Mouse (Mus musculus) ES-E14 (cell line): ENCODE measurements at regions not wholly inside any gene's neighbourhood (a gene's known extent, or its start where the extent isn't known, plus 50 kb on each side); places are given as distances from the start of the nearest gene placed in this dataset.

Experiments used
- DNase-seq: peaks from one replicate; pipeline ENCODE4 v3.0.0-alpha.2; 2013; ENCODE audit warnings: low read depth, low spot score
- H3K27ac ChIP-seq: 2 replicates; pipeline ENCODE4 v1.5.1; 2012; ENCODE audit warnings: low read depth, mild to moderate bottlenecking, low read length, moderate library complexity, mixed read lengths; ENCODE audit not compliant: poor library complexity, insufficient read depth, severe bottlenecking
- H3K36me3 ChIP-seq: 2 replicates; pipeline ENCODE4 v1.6.1; 2012; ENCODE audit warnings: mild to moderate bottlenecking, low read length, moderate library complexity, mixed read lengths; ENCODE audit not compliant: control insufficient read depth, poor library complexity, insufficient read depth, severe bottlenecking
- H3K4me1 ChIP-seq, 2 experiments: fragments of 150-350 bp in 1 of 2; sonication (generic) in 1 of 2; 2 replicates each; pipeline ENCODE4 v1.6.1; 2012; ENCODE audit warnings: low read length in 2 of 2, mild to moderate bottlenecking in 1 of 2, mixed read lengths in 1 of 2; ENCODE audit not compliant: control insufficient read depth in 2 of 2, insufficient read depth in 2 of 2, poor library complexity in 1 of 2
- H3K4me3 ChIP-seq, 2 experiments: fragments of 150-350 bp in 1 of 2; sonication (generic) in 1 of 2; 2 replicates each; pipeline ENCODE4 v1.5.1; 2012; ENCODE audit warnings: low read length in 2 of 2, low read depth in 1 of 2, mild to moderate bottlenecking in 1 of 2, mixed read lengths in 1 of 2; ENCODE audit not compliant: insufficient read depth in 1 of 2, poor library complexity in 1 of 2, severe bottlenecking in 1 of 2
- H3K9ac ChIP-seq: 2 replicates; pipeline ENCODE4 v1.6.1; 2012; ENCODE audit warnings: low read depth, mild to moderate bottlenecking, low read length, mixed read lengths; ENCODE audit not compliant: poor library complexity, insufficient read depth, severe bottlenecking
- H3K9me3 ChIP-seq: fragments of 150-350 bp; sonication (generic); 2 replicates; pipeline ENCODE4 v1.6.1; 2012; ENCODE audit warnings: low read depth, mild to moderate bottlenecking, low read length; ENCODE audit not compliant: control insufficient read depth, insufficient read depth
- CHD2 ChIP-seq: IDR thresholded peaks from 2 replicates; pipeline ENCODE4 v1.6.1; 2014; ENCODE audit warnings: mild to moderate bottlenecking, low read depth, low read length, inconsistent platforms
- HCFC1 ChIP-seq: IDR thresholded peaks from 2 replicates; pipeline ENCODE4 v1.6.1; 2012; ENCODE audit warnings: low read length, inconsistent platforms, borderline replicate concordance; ENCODE audit not compliant: insufficient read depth
- MAFK ChIP-seq: IDR thresholded peaks from 2 replicates; pipeline ENCODE4 v1.6.1; 2014; ENCODE audit warnings: mild to moderate bottlenecking, low read depth, low read length, inconsistent platforms; ENCODE audit not compliant: insufficient read depth
- ZC3H11A ChIP-seq: IDR thresholded peaks from 2 replicates; pipeline ENCODE4 v1.6.1; 2012; ENCODE audit warnings: low read depth, mild to moderate bottlenecking, inconsistent platforms, low read length, borderline replicate concordance
- ZNF384 ChIP-seq: IDR thresholded peaks from 2 replicates; pipeline ENCODE4 v1.6.1; 2012; ENCODE audit warnings: low read depth, low read length, inconsistent platforms
- in situ Hi-C, 2 experiments: fragments of 600-800 bp; cut with MboI; formaldehyde crosslinking; loops; one replicate each; pipeline ENCODE4 v1.15.1; 2025; ENCODE audit warnings: low sequenced_read_pairs in 2 of 2, inconsistent platforms in 1 of 2; ENCODE audit not compliant: unreplicated experiment in 2 of 2

DNA sequence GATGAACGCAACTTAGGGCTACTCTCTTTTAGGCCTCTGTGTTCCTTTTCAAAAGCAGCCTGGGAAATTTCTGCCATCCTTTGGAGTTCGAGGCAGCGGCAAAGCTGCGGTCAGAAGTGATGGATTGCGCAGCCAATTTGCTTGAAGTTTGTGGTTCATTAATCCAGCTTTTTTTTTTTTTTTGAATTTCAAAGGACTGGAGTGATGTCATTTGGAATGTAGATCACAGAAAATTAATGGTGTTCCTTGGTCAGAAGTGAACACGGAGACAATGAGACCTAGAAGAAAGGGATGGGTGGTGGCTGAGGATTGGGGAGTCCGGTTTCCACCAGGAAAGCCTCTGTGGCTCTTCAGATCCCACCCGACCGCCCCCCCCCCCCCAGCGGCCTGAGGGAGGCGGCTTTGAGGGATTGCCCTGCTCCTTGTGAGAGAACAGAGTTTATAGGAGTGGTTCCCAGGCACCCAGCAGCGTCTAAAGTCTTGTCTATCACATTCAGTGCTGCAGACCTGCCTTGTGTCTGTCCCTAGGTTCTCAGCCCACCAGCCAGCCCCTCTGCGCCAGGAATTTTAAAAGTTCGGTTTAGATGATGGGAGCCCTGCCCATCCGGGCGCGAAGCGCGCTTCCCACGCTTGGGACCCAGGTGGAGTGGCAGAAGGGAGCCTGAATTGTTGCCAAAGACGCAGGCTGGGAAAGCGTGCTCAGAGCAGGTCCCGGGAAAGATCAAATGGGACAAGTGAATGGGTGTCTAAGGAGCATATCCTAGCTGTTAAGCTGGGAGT is 135.1 kb downstream of the Klhl25 start:
- no peak overlapping the region for H3K4me3 ChIP-seq
- no peaks in the 10 kb centered on the region for H3K9me3 ChIP-seq
- TF ChIP-seq MAFK, result no peak
- DNase-seq, result peak; percentile 11
- no peaks in the 10 kb centered on the region for H3K4me1 ChIP-seq
- H3K27ac ChIP-seq, result no peak overlapping the region
- in situ Hi-C loops, result no loop called here
- H3K36me3 ChIP-seq, result no peaks in the 10 kb centered on the region
- no peak overlapping the region for H3K9ac ChIP-seq

DNA sequence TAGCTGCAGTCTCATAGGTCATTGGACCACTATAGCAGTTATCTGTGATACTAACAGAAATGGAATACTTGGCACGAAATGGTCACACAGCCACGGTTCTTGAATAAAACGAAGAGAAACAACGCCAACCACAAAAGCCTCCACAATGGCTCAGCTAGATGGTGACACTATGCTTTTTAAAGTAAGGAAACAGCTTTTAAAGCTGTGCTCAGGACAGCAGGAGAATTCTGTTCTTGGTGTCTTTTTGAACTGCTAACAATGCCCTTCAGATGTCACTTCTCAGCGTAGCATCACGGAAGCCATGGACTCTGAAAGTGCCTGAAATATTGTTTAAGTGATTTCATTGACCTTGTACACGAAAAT is 135.7 kb downstream of the Klhl25 start:
- H3K9ac ChIP-seq, result no peak overlapping the region
- H3K4me3 ChIP-seq, result no peak overlapping the region
- no peak for TF ChIP-seq ZC3H11A
- TF ChIP-seq CHD2, result no peak
- no peak for TF ChIP-seq ZNF384
- no peak for TF ChIP-seq MAFK
- no peak for TF ChIP-seq HCFC1
- H3K4me1 ChIP-seq, result no peaks in the 10 kb centered on the region
- H3K27ac ChIP-seq, result no peak overlapping the region
- in situ Hi-C loops, result no loop called here
- no peaks in the 10 kb centered on the region for H3K9me3 ChIP-seq
- H3K36me3 ChIP-seq, result no peaks in the 10 kb centered on the region
- DNase-seq, result no peak

DNA sequence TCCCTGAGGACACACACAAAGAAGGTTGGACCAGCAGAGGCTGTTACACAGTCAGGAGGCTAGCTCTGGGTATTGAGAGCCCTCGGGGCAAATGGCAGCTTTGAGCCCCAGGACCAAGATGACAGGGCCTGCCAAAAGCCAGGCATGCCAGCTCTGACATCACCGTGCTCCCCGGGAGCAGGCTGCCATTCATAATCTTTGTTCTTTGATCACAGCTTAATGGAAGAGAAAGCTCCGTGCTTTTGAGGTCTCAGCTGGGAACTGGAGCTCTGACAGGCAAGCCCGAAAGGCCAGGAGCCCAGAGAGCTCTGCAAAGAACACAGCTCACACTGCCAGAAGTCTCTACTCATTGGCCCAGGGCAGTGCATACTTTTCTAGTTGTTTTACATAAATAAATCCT is 150.7 kb downstream of the Klhl25 start:
- no peak overlapping the region for H3K9ac ChIP-seq
- no peak overlapping the region for H3K27ac ChIP-seq
- H3K4me3 ChIP-seq, result no peak overlapping the region
- no peaks in the 10 kb centered on the region for H3K9me3 ChIP-seq
- in situ Hi-C loops, result no loop called here
- TF ChIP-seq ZNF384, result no peak
- H3K36me3 ChIP-seq, result no peaks in the 10 kb centered on the region
- no peak for DNase-seq
- no peaks in the 10 kb centered on the region; a peak in 1 of 4 replicates for H3K4me1 ChIP-seq

DNA sequence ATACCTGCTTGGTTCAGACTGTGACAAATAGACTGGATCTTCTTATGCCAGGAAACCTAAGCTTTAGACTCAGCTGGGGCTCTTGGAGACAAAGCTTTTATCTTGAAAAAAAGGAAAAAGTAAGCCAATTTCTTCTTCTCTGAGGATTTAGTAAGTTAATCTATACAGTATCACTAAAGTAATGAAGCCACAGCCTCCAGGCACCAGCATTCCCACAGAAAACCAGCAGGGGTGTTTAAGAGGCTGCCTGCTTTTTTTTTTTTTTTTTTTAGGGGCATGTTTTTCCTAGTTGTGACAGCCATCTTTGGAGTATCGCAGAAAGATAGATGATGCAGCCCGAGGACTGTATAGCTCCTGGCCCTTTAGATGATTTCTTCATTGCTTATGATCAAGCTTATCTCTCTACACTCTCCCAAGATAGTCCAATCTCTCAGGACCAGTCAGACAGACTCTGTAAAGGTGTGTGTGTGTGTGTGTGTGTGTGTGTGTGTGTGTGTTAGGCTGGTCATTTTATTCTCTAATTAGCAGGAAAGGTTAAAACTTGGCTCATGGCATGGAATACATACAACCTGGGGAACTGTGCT is 151.3 kb downstream of the Klhl25 start:
- H3K4me3 ChIP-seq, result no peak overlapping the region
- in situ Hi-C loops, result no loop called here
- no peak for DNase-seq
- no peak for TF ChIP-seq CHD2
- no peak for TF ChIP-seq ZC3H11A
- no peak for TF ChIP-seq MAFK
- TF ChIP-seq HCFC1, result no peak
- TF ChIP-seq ZNF384, result peak; percentile 85
- no peak overlapping the region for H3K27ac ChIP-seq
- H3K36me3 ChIP-seq, result no peaks in the 10 kb centered on the region
- H3K9ac ChIP-seq, result no peak overlapping the region
- no peaks in the 10 kb centered on the region for H3K9me3 ChIP-seq
- H3K4me1 ChIP-seq, result no peaks in the 10 kb centered on the region; a peak in 1 of 4 replicates

DNA sequence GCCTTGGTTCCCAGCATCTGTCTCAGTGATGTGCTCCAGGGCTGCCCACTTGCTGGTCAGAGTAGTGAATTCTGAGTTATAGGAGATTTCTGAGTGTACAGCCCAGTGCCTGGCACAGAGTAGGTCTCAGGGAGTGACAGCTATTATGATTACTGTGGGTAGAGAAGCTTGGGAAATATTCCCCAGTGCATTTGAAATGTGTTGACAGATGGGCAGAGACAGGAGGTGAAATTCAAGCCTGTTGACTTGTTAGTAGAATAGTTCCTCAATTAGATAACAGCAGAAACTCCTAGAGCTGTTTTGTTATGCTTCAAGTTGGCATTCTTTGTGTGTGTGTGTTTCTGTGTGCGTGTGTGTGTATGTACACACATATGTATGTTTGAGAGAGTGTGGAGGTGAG is 152.9 kb downstream of the Klhl25 start:
- H3K9ac ChIP-seq, result no peak overlapping the region
- H3K36me3 ChIP-seq, result no peaks in the 10 kb centered on the region
- in situ Hi-C loops, result no loop called here
- no peaks in the 10 kb centered on the region for H3K9me3 ChIP-seq
- H3K27ac ChIP-seq, result no peak overlapping the region
- H3K4me1 ChIP-seq, result no peaks in the 10 kb centered on the region; a peak in 1 of 4 replicates
- TF ChIP-seq MAFK, result no peak
- no peak for TF ChIP-seq ZNF384
- no peak for TF ChIP-seq CHD2
- TF ChIP-seq HCFC1, result no peak
- TF ChIP-seq ZC3H11A, result no peak
- DNase-seq, result no peak
- no peak overlapping the region for H3K4me3 ChIP-seq
